Comparison of ENCODE assay signal across 1 mouse cellular context in genomic region chr2:125667721-125668120, GRCm38 (mm10).
TF ChIP-seq lines count a peak whose summit lies in the region.

No protein-coding gene starts in this region.

TF ChIP-seq in CH12.LX, 34 proteins besides CTCF, POLR2A, EP300 and RAD21 (continued from another document):
- TF ChIP-seq RCOR1 (conservative IDR thresholded peaks at IDR 0.05; ENCODE audit: low read depth, low read length): no peak
- TF ChIP-seq MAFK (IDR thresholded peaks at IDR 0.05; ENCODE audit: insufficient replicate concordance, low read length): no peak
- TF ChIP-seq TBP (conservative IDR thresholded peaks at IDR 0.05; ENCODE audit: low read depth, low read length): no peak
- TF ChIP-seq ZKSCAN1 (IDR thresholded peaks at IDR 0.05; ENCODE audit: borderline replicate concordance, low read depth, low read length): no peak
- TF ChIP-seq E2F4 (IDR thresholded peaks at IDR 0.05; ENCODE audit: insufficient replicate concordance, low read depth, low read length): no peak
TF ChIP-seq in CH12.LX: peak in this region for 1.
